Mouse (Mus musculus) induced T-regulatory cell, adult 2 months (primary cell): ENCODE data around the gene Plekhb2.

ENCODE experiments used
- DNase-seq: peaks from one replicate; pipeline ENCODE4 v3.0.0-alpha.2; 2012; ENCODE audit warnings: low read depth

Plekhb2 gene

DNA sequence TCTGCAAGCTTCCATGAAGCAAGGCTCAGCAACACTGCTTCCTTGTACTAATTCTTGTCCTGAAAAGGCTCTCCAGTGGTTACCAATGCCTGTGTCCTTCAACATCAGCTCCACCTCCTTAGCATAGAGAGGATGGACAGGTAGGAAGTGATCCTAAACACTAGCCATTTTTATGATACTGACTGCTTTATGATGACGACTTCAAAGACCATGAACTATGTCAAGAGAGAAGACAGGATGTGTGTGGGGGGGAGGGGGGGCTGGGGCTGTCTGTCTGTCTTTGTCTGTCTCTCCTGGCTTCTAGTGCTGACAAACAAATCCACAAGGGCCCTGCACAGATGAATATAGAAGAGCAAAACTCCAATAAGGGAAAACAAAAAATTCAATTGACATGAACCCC, 18.4 kb upstream of the Plekhb2 start:
- peak; percentile 58 for DNase-seq

DNA sequence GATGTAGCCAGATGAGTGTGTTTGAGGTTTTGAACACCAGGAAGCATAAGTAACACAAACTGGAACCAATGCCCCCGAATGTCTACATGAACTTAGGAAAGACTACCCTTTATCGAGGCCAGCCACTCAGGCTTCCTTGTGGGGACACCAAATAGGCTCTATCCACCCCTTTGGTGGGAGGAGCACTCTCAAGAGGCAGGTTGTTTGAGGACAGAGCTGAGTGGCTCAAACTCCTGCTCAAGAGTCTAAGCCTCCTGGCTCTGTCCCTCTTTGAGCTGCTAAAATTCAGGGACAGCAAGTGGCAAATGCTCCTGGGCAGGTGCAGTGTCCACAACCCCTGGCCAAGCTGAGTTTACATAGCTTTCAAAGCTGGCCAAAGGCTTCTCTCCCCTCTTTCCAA, 14.9 kb upstream of the Plekhb2 start:
- no peak for DNase-seq

GRCm38 (mm10) chr1:34837951-34838689, 11.7 kb upstream of the Plekhb2 start:
- no peak for DNase-seq

DNA sequence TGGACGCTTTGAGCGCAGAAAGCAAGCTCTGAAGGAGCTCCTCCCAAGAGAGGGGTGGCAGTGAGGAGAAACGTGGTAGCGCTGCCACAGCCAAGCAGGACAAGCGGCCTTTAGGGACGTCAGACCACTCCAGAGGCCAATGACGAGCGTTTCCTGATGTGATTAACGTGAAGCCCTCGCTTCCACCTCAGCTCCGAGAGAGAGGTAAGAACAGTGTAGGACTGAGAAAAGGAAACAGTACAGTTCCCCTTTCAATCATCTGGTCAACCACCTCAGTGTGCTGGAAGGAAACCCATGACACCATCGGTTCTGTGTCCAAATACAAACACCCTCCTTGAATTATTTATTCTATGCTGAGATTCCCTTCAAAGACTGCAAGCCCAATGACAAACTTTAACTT, 10.5 kb upstream of the Plekhb2 start:
- no peak for DNase-seq

GRCm38 (mm10) chr1:34841709-34842388, 7.9 kb upstream of the Plekhb2 start:
- DNase-seq: peak; percentile 32

- DNase-seq: peak; percentile 79
Observed at GRCm38 (mm10) chr1:34842389-34842861, 7.4 kb upstream of the Plekhb2 start.

DNA sequence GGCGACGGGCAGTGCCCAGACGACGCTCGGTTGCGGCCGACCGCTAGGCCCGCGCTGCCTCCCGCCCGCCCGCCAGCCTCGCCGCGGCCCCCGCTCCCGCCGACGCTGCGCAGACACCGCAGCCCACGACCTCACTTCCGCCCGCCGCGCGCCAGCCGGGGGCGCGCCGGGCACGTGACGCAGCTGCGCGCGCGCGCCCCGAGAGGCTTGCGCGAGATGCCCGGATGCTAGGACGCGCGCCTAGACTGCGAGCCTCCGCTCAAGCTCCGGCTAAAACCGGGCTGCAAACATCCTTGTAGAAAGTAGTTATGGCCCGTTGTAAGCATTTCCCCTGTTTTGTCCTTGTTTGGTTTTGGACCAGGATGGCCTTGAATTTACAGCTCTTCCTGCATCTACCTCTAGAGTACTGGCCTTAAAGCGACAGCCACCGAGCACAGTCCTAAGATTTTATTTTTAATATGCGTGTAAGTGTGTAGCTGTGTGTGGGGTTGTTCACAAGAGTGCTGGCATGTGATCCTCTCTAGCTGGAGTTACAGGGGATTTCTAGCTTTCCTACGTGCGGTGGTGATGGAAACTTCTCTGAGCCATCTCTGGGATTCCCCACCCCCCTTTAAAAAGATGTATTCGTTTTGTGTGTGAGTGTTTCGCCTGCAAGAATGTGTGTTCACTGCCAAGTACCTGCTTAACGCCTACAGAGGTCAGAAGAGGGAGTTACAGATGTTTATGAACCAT, 6.7 kb upstream of the Plekhb2 start, which contains the start of gene Fam168b:
TSS of gene Fam168b (minus strand) at position 179 of the 732 bp plus-strand sequence.
- peak; percentile 94 for DNase-seq

- no peak for DNase-seq
Observed at GRCm38 (mm10) chr1:34847070-34847469, 2.7 kb upstream of the Plekhb2 start.

- DNase-seq: peak; percentile 49
Observed at GRCm38 (mm10) chr1:34850343-34851136, 764 bp downstream of the Plekhb2 start.

GRCm38 (mm10) chr1:34851562-34851961, 1.8 kb downstream of the Plekhb2 start:
- DNase-seq: peak; percentile 81

GRCm38 (mm10) chr1:34852116-34852878, 2.5 kb downstream of the Plekhb2 start:
- DNase-seq: peak; percentile 85

GRCm38 (mm10) chr1:34853786-34854185, 4.0 kb downstream of the Plekhb2 start:
- no peak for DNase-seq

- DNase-seq: no peak
Observed at GRCm38 (mm10) chr1:34855056-34855739, 5.4 kb downstream of the Plekhb2 start.

DNA sequence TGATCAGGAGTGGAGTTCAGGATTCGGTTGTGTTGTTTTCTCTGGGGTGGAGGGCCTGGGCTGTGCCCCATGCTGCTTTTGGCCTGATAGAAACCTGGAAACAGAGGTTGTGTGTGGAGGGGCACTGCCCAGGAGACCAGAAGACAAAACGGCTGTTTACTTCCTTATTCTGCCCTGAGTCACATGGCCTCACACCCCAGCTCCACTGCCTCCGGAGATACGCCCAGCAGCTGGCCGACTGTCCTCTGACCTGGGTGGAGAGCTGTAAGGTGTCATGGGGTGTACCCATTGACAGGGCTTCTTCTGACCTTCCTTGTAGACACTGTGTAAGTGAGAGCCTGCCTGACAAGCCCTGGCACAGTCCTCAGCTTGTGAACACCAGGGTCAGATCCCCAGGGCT, 8.9 kb downstream of the Plekhb2 start:
- DNase-seq: no peak

- no peak for DNase-seq
Observed at GRCm38 (mm10) chr1:34859761-34860160, 10.0 kb downstream of the Plekhb2 start.

DNA sequence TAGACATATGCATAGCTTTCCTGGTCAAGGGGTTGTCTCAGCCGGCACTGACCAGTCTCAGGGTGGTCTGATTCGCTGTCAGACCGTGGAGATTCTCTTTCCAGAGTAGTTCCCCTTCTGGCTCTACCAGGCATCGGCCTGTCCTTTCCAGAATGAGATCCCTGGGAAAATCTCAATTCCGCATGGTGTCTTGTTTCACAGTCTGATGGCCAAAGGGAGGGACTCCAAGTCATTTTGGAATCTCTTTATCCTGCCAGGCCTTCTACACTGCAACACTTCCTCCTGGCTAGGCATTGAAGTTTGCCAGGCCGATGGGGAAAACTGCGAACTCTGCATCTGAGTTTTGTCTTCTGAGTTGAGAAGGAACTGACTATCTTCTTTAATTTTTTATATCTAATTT, 10.4 kb downstream of the Plekhb2 start:
- no peak for DNase-seq

DNA sequence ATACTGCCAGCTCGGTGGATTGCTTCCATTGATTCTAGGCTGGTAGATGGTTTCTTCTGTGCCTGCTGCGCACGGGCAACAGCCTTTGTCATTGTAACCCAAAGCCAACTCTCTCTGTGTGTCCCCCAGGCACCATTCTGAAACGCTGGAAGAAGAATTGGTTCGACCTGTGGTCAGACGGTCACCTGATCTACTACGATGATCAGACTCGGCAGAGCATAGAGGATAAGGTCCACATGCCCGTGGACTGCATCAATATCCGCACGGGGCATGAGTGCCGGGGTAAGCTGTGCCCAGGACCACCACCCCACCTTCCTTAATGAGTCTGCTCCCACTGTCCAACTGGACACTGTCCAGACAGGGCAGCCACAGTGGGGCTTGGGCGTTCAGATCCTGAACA, 13.1 kb downstream of the Plekhb2 start:
- no peak for DNase-seq

- DNase-seq: no peak
Observed at GRCm38 (mm10) chr1:34863323-34863722, 13.5 kb downstream of the Plekhb2 start.

- no peak for DNase-seq
Observed at GRCm38 (mm10) chr1:34864243-34864642, 14.5 kb downstream of the Plekhb2 start.

DNA sequence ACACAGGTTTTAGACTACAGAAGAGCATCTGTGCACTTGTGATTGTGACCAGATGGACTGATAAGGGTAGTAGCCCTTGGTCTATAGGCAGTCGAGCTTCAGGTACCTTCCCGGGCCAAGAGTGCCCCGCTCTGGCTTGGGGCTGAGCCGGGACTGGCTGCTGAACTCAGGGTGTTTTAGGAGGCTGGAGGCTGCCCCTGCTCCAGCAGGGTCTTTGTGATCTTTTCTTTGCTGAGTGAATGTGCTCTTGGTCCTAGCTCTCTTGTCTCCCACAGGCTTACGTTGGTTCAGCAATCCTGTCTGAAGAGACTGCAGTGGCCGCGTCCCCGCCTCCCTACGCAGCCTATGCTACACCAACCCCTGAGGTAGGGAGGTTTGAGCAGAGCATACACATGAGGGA, 16.1 kb downstream of the Plekhb2 start:
- DNase-seq: no peak
